Mouse (Mus musculus): ENCODE data around the gene Xpr1. TPM values are rescaled to one million over a fixed set of nuclear protein-coding genes. Genes with fewer than 3 reads are reported as not detected.

Xpr1 gene
- polyA plus RNA-seq, 1 experiment: 6.7 TPM

- H3K4me1 ChIP-seq (ENCODE audit: control insufficient read depth, insufficient read depth, insufficient read length, low read length): no peaks in the 10 kb centered on the region
- WGBS: 88% methylated on average over 11 of the region's 11 CpGs
- H3K4me3 ChIP-seq (ENCODE audit: low read depth, low read length): no peak overlapping the region
- no peaks in the 10 kb centered on the region for H3K27me3 ChIP-seq (ENCODE audit: control insufficient read depth, insufficient read depth, low read length)
- H3K27ac ChIP-seq (ENCODE audit: insufficient read depth, low read depth, low read length): no peak overlapping the region
- TF ChIP-seq POLR2A (IDR thresholded peaks at IDR 0.05; ENCODE audit: low read depth, low read length) (no peak), CTCF (IDR thresholded peaks at IDR 0.05; ENCODE audit: extremely low read depth, insufficient read length, insufficient replicate concordance, low read depth, low read length) (no peak)
- 0 out of 2 replicates have a peak, but pooled peaks cover 2% of the 10 kb centered on the region for H3K36me3 ChIP-seq (ENCODE audit: control insufficient read depth, insufficient read depth, low read length)
Measured at GRCm38 (mm10) chr1:155407697-155408576, 9.3 kb downstream of the Xpr1 start.

- Histone ChIP-seq H3K4me1 (ENCODE audit: control insufficient read depth, insufficient read depth, insufficient read length, low read length) (no peaks in the 10 kb centered on the region), H3K36me3 (ENCODE audit: control insufficient read depth, insufficient read depth, low read length) (no peaks in the 10 kb centered on the region), H3K27me3 (ENCODE audit: control insufficient read depth, insufficient read depth, low read length) (no peaks in the 10 kb centered on the region), H3K4me3 (ENCODE audit: low read depth, low read length) (no peak overlapping the region), H3K27ac (ENCODE audit: insufficient read depth, low read depth, low read length) (no peak overlapping the region)
- WGBS: 73% methylated on average over 4 of the region's 4 CpGs
- TF ChIP-seq CTCF (IDR thresholded peaks at IDR 0.05; ENCODE audit: extremely low read depth, insufficient read length, insufficient replicate concordance, low read depth, low read length): no peak
- no peak for TF ChIP-seq POLR2A (IDR thresholded peaks at IDR 0.05; ENCODE audit: low read depth, low read length)
Measured at GRCm38 (mm10) chr1:155400056-155400455, 17.2 kb downstream of the Xpr1 start.

- Histone ChIP-seq H3K4me3 (ENCODE audit: low read depth, low read length) (no peak overlapping the region), H3K36me3 (ENCODE audit: control insufficient read depth, insufficient read depth, low read length) (no peaks in the 10 kb centered on the region), H3K27ac (ENCODE audit: insufficient read depth, low read depth, low read length) (no peak overlapping the region), H3K27me3 (ENCODE audit: control insufficient read depth, insufficient read depth, low read length) (no peaks in the 10 kb centered on the region), H3K4me1 (ENCODE audit: control insufficient read depth, insufficient read depth, insufficient read length, low read length) (peaks cover 5% of the 10 kb centered on the region; the same call in 1 of the 2 replicates)
- TF ChIP-seq CTCF (IDR thresholded peaks at IDR 0.05; ENCODE audit: extremely low read depth, insufficient read length, insufficient replicate concordance, low read depth, low read length): no peak
- TF ChIP-seq POLR2A (IDR thresholded peaks at IDR 0.05; ENCODE audit: low read depth, low read length): no peak
- WGBS: 77% methylated on average over 6 of the region's 6 CpGs
Measured at GRCm38 (mm10) chr1:155394829-155395228, 22.4 kb downstream of the Xpr1 start.

GRCm38 (mm10) chr1:155394021-155394420, 23.2 kb downstream of the Xpr1 start:
- Histone ChIP-seq H3K27ac (ENCODE audit: insufficient read depth, low read depth, low read length) (no peak overlapping the region), H3K4me3 (ENCODE audit: low read depth, low read length) (no peak overlapping the region), H3K27me3 (ENCODE audit: control insufficient read depth, insufficient read depth, low read length) (no peaks in the 10 kb centered on the region), H3K4me1 (ENCODE audit: control insufficient read depth, insufficient read depth, insufficient read length, low read length) (peaks cover 5% of the 10 kb centered on the region; the same call in 1 of the 2 replicates), H3K36me3 (ENCODE audit: control insufficient read depth, insufficient read depth, low read length) (no peaks in the 10 kb centered on the region)
- WGBS: 42% methylated on average over 2 of the region's 2 CpGs
- TF ChIP-seq CTCF (IDR thresholded peaks at IDR 0.05; ENCODE audit: extremely low read depth, insufficient read length, insufficient replicate concordance, low read depth, low read length) (no peak), POLR2A (IDR thresholded peaks at IDR 0.05; ENCODE audit: low read depth, low read length) (no peak)

- no peak for TF ChIP-seq CTCF (IDR thresholded peaks at IDR 0.05; ENCODE audit: extremely low read depth, insufficient read length, insufficient replicate concordance, low read depth, low read length)
- no peak for TF ChIP-seq POLR2A (IDR thresholded peaks at IDR 0.05; ENCODE audit: low read depth, low read length)
- Histone ChIP-seq H3K27me3 (ENCODE audit: control insufficient read depth, insufficient read depth, low read length) (no peaks in the 10 kb centered on the region), H3K4me1 (ENCODE audit: control insufficient read depth, insufficient read depth, insufficient read length, low read length) (peaks cover 5% of the 10 kb centered on the region; the same call in 1 of the 2 replicates), H3K4me3 (ENCODE audit: low read depth, low read length) (no peak overlapping the region), H3K36me3 (ENCODE audit: control insufficient read depth, insufficient read depth, low read length) (no peaks in the 10 kb centered on the region), H3K27ac (ENCODE audit: insufficient read depth, low read depth, low read length) (no peak overlapping the region)
- 94% methylated on average over 7 of the region's 7 CpGs for WGBS
Measured at GRCm38 (mm10) chr1:155392825-155393224, 24.4 kb downstream of the Xpr1 start.

- TF ChIP-seq POLR2A (IDR thresholded peaks at IDR 0.05; ENCODE audit: low read depth, low read length): no peak
- no peak for TF ChIP-seq CTCF (IDR thresholded peaks at IDR 0.05; ENCODE audit: extremely low read depth, insufficient read length, insufficient replicate concordance, low read depth, low read length)
- Histone ChIP-seq H3K36me3 (ENCODE audit: control insufficient read depth, insufficient read depth, low read length) (no peaks in the 10 kb centered on the region), H3K4me3 (ENCODE audit: low read depth, low read length) (no peak overlapping the region), H3K27ac (ENCODE audit: insufficient read depth, low read depth, low read length) (no peak overlapping the region), H3K4me1 (ENCODE audit: control insufficient read depth, insufficient read depth, insufficient read length, low read length) (peaks cover 5% of the 10 kb centered on the region; the same call in 1 of the 2 replicates), H3K27me3 (ENCODE audit: control insufficient read depth, insufficient read depth, low read length) (no peaks in the 10 kb centered on the region)
- WGBS: 83% methylated on average over 4 of the region's 4 CpGs
Measured at GRCm38 (mm10) chr1:155391537-155391936, 25.7 kb downstream of the Xpr1 start.

GRCm38 (mm10) chr1:155388418-155388817, 28.8 kb downstream of the Xpr1 start:
- no peak for TF ChIP-seq POLR2A (IDR thresholded peaks at IDR 0.05; ENCODE audit: low read depth, low read length)
- TF ChIP-seq CTCF (IDR thresholded peaks at IDR 0.05; ENCODE audit: extremely low read depth, insufficient read length, insufficient replicate concordance, low read depth, low read length): no peak
- 77% methylated on average over 1 of the region's 1 CpGs for WGBS

More at GRCm38 (mm10) chr1:155388418-155388817, 28.8 kb downstream of the Xpr1 start:
- no peak overlapping the region for H3K27ac ChIP-seq (ENCODE audit: insufficient read depth, low read depth, low read length)
- peaks cover 5% of the 10 kb centered on the region; the same call in 1 of the 2 replicates for H3K4me1 ChIP-seq (ENCODE audit: control insufficient read depth, insufficient read depth, insufficient read length, low read length)
- no peaks in the 10 kb centered on the region for H3K27me3 ChIP-seq (ENCODE audit: control insufficient read depth, insufficient read depth, low read length)
- no peak overlapping the region for H3K4me3 ChIP-seq (ENCODE audit: low read depth, low read length)
- H3K36me3 ChIP-seq (ENCODE audit: control insufficient read depth, insufficient read depth, low read length): no peaks in the 10 kb centered on the region; the same call in 1 of the 2 replicates

All from small intestine, adult 2 months (tissue).